Mouse (Mus musculus) adrenal gland, postnatal 36 days (tissue): ENCODE measurements around the gene Teddm1b. TPM values are rescaled to one million over a fixed set of nuclear protein-coding genes. Genes with fewer than 3 reads are reported as not detected.
"Not testable (repeated sequence)": the region's sequence is repeated elsewhere in the genome, so short reads cannot be mapped to it uniquely, and the experiment has no call there.

Experiments used
- DNase-seq, 2 experiments: peaks; one replicate each; pipeline ENCODE4 v3.0.0; 2021; ENCODE audit warnings: mixed read lengths in 1 of 2
- long read RNA-seq, 2 experiments: library from polyadenylated mRNA; stranded (forward); transcript quantifications; one replicate each; pipeline ENCODE4 v2.0.0; 2021; ENCODE audit warnings: borderline sequencing depth in 2 of 2
- total RNA-seq, 2 experiments: library from RNA; stranded (reverse); gene quantifications; 2 replicates each; pipeline ENCODE4 v1.2.3; 2021

Gene Teddm1b
- not detected for total RNA-seq
- long read RNA-seq, experiment 1, result 0 reads
- long read RNA-seq, experiment 2, result 0 reads

DNA sequence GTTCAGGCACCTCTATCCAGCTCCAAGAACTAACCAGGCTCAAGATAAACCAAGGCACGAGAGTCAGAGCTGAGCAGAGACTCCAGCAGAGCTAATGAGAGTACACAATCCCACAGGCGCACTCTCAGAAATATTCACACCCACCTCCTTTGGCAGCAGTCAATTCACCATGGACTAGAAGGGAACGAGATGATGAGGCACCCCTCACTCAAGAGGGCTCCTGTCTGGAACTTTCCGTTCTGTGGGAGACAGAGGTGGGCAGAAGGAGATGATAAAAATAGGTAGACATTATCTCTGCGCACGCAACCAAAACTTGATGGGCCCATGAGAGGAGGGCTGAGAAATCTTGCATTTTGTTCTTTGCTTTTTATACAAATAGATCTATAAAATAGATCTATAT, at the start of gene Teddm1b:
TSS of gene Teddm1b (plus strand) at position 301 of the 400 bp plus-strand sequence.
- DNase-seq, result no peak

DNA sequence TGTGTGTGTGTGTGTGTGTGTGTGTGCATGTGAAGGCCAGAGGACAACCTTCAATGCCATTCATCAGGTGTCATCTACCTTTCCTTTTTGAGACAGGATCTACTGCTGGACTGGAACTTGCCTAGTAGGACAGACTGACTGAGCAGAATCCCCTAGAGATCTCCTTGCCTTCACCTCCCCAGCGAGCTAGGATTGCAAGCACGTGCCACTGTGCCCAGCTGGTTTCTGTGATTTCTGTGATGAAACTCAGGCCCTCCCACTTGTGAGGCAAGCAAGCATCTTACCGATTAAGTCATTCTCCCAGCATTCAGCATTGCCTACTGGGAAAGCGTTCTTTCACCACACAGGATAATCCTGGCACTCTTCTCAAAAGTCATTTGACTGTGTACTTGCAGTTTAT, 43.4 kb upstream of the Teddm1b start:
- peak in 1 of 2 experiments; percentile 26 for DNase-seq

DNA sequence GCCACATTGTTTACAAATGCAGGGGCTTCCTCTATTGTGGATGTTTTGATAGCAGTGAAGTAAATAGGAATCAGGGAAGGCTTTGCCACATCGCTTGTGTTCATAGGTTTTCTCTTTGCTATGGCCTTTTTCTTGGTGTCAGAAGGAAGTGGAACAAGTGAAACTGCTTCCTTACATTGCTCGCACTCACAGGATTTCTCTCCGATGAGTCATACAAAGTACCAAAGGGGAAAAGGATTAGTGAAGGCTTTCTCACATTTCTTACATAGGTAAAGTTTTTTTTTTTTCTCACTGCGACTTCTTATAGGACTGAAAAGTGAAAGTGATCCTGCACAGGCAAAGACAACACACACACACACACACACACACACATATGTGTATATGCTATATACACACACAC, 38.1 kb upstream of the Teddm1b start:
- DNase-seq, result no peak

GRCm38 (mm10) chr1:153842121-153842740, 31.9 kb upstream of the Teddm1b start:
- DNase-seq, result no peak

DNA sequence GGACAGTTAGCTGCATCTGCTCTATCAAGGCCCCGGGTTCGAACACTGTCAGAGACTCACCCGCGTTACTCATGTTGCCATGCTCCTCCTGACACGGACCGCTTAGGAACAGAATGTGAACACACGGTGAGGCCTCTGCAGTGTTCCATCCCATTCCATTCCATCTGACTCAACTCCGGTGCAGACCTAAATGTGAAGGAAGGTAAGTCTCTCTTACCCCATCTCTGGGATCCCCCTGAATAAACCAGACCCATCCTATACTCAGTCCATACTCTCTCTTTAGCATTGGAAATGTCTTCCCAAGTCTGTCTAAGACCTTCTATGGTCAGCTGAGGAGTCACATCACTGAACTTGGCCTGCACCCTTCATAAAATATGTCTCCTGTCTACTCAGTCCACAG, 30.1 kb upstream of the Teddm1b start, which contains the start of gene Rgsl1:
TSS of gene Rgsl1 (minus strand) at position 101 of the 400 bp plus-strand sequence.
- DNase-seq, result no peak

DNA sequence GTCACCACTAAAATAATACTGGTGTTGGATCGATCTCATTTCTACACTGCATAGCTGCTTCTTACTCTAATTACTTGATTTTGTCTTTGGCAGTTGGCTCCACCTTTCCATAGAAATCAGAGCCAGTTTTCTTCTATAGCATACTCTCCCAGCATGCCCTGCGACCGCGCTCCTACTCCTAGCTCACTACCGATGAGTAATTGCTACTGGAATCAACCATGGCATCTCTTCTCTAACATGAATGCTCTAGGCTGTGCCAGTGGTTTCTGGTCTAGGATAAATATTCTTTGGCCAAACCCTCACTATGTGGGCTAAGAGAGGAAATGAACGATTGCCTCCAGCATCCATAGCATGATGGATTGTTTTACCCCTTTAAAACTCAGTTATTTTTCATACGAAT, 27.7 kb upstream of the Teddm1b start:
- DNase-seq, result no peak

DNA sequence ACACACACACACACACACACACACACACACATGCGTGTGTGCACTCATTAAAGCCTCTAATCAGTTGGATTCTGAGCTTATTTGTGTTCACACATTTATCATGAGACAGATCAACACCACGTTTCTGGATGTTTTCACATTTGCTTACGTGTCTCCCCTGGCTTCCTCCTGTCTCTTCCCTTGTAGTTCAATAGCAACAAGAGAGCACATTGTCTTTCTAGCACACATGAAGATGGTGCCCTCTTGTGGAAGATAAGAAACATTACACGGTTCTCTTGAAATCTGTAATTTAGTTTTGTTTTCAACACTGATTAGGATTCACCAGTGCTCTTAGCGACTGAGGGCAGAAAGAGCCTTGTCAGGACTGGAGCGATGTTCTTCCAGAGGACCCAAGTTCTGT, 27.3 kb upstream of the Teddm1b start:
- DNase-seq, result no peak

- DNase-seq, result not testable (repeated sequence)
Measured at GRCm38 (mm10) chr1:153852696-153853095, 21.4 kb upstream of the Teddm1b start.

- no peak for DNase-seq
Measured at GRCm38 (mm10) chr1:153855946-153856345, 18.2 kb upstream of the Teddm1b start.

DNA sequence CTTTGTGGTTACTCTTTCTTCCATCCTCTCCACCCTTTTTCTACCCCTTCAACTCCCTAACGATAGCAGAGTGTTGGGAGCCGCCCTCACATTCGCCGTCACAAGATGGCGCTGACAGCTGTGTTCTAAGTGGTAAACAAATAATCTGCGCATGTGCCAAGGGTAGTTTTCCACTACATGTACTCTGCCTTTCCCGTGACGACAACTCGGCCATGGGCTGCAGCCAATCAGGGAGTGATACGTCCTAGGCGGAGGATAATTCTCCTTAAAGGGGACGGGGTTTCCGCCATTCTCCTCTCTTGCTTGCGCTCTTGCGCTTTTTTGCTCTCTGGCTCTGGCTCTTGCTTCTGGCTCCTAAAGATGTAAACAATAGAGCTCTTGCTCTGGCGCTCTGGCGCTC, 6.2 kb downstream of the Teddm1b start:
- not testable (repeated sequence) for DNase-seq

- no peak for DNase-seq
Measured at GRCm38 (mm10) chr1:153886024-153886633, 12.0 kb downstream of the Teddm1b start.

DNA sequence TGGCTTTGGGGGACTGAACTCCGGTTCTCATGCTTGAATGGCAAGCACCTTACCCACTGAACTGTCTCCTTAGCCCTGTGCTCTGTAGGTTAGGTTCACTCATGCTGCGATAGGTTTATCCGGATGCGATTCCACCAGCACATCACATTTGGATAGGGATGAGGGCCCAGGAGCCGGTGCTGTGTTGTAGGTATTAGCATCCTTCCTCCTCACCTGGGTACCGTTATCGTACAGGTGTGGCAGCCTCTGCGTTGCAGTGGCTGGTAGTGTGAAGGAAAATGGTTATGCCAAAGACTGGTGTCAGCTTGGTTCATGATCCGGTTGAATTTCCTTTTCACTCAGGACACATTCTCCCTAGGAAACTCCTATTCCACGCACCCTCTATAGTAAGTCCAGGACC, 16.0 kb downstream of the Teddm1b start:
- DNase-seq, result no peak

- DNase-seq, result no peak
Measured at GRCm38 (mm10) chr1:153891442-153891841, 17.3 kb downstream of the Teddm1b start, which contains the start of gene Teddm1a. Teddm1a (plus strand) TSS chr1:153891742.

- no peak for DNase-seq
Measured at GRCm38 (mm10) chr1:153893746-153894145, 19.6 kb downstream of the Teddm1b start.

DNA sequence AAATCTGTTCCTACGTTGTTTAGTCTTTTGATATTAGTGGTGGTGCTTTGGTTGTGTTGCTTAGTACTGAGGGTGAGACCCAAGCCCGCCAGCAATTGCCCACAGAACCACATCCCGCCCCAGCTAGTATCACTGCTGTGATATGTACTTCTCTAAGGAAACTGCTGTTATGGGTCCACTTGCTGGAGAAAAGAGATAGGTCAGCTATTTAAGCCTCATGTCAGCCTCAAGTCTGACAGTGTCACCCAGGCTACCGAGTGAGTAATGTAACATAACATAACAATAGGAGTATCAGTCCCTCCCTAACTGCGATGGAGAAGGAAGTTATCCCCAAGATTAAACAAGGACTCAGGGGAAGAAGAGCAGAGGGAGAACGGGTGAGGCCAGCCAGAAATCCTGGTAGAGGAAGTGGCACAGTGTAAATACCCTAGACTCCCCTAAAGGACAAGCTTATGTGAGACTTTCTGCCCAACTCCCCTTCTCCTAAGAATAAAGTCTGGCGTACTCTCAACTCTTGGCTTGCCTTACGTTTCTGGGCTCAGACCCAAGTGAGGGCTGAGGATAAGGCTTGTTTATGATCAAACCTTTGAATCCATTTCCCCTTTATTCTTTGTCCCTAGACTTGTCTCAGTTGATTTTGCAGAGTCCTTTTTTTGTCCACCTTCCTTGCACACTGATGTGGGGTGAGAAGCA, 20.2 kb downstream of the Teddm1b start:
- no peak for DNase-seq

GRCm38 (mm10) chr1:153894979-153895378, 20.8 kb downstream of the Teddm1b start:
- DNase-seq, result peak; percentile 70 to 77

GRCm38 (mm10) chr1:153897196-153897595, 23.1 kb downstream of the Teddm1b start:
- DNase-seq, result no peak

GRCm38 (mm10) chr1:153898989-153899730, 25.0 kb downstream of the Teddm1b start:
- DNase-seq, result no peak

DNA sequence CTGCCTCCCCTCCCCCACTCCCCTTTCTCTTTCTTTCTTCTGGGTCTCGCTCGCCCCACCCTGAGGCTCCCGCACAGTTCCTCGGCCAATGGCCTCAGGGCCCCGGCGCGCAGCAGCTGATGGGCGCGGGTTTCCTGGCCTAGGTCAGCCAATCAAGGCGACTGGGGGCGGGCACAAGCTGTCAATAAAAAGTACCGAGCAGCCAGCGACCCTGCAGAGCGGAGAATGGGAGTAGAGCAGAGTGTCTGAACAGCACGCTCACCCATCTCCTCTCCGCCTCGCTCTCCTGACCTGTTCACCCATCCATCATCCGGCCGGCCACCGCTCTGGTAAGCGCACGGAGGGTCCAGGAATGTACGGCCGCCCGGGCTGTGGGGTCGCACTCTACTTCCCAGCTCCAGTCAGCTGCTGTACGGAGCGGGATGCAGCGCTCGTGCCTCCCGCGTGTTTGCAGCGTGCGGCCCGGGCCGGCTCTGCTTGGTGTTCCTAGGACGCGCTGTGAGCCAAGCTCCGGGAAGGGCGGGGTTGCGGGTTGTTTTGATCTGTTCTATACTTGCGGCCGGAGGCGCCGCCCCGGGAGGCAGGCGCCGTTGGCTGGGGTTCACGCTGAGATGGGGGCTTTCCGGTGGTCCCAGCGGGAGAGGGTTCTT, 25.7 kb downstream of the Teddm1b start, which contains the start of the genes Glul and Teddm2:
TSS of gene Glul (plus strand) at position 214 of the 650 bp plus-strand sequence.
TSS of gene Teddm2 (minus strand) at position 498 of the 650 bp plus-strand sequence.
- DNase-seq, result peak; percentile 98

DNA sequence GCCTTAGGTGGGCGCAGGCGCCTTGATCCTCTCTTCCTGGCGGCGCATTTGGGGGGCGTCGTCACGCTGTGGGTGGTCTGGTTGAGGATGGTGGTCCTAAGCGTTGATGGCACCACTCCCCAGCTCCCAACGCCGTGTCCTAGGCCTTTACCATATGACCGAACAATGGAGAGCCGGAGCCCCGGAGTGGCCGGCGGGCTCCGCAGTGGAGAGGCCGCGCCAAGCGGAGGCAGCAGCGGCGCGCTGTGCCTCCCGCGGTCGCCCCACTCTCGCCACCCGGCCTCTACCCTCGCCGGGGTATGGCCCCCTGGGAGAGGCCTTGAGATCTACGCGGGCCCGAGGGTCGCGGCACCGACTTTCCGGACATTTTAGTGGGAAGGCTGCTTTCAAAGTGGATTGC, 26.2 kb downstream of the Teddm1b start:
- DNase-seq, result peak; percentile 49 to 66

DNA sequence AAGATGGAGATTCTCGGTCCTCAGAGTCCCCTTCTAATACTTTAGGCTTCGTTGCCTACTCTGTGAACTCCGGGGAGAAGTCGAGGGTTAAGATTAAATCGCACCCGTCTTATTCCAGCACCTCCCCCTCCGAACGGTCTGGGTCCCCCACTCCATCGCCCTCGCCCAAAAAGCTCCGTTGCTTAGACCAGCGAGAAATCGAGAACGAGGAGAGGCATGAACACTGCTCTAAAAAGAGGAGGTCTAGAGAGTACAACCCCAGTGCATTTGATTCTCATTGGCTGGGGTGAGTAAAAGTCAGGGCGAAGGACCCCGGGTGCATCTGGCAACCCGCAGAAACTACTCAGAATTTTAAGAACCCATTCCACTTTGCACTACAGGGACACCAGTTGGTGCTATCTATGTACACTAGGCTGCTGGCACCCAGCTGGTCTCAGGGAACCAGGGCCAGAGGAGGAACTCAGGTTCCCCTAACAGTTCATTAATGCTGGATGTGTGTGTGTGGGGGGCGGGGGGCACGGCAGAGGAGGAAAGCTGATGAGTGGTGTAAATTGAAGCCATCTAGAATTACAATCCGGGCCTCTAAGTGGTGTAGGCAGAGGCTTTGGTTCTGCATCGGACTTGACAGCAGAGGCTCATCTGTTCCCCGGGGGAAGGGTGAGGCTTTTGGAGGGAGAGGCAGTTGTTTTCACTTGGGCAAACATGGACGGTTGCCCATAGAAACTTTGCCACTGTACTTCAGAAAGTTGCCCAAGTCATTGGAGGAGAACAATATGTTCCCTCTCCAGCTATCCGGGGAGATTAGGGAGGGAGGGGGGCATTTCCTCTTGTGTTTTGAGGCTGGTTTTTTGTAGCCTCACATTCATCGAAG, 26.9 kb downstream of the Teddm1b start:
- peak; percentile 36 to 63 for DNase-seq
